Mouse (Mus musculus) heart, adult 11 months (tissue): Measurements from ENCODE around the gene Vmn1r169.
"Not testable (repeated sequence)": the region's sequence is repeated elsewhere in the genome, so short reads cannot be mapped to it uniquely, and the experiment has no call there.

ENCODE experiments used
- DNase-seq: peaks from one replicate; pipeline ENCODE4 v3.0.0; 2022

Gene Vmn1r169

GRCm38 (mm10) chr7:23575226-23575625 lies at the start of gene Vmn1r169:
TSS of gene Vmn1r169 (plus strand) at chr7:23575526.
- not testable (repeated sequence) for DNase-seq

- DNase-seq: not testable (repeated sequence)
Measured at GRCm38 (mm10) chr7:23539432-23539831, 35.9 kb upstream of the Vmn1r169 start, which contains the start of gene Vmn1r168. TSS of gene Vmn1r168 (plus strand) at chr7:23539732.

- not testable (repeated sequence) for DNase-seq
Measured at GRCm38 (mm10) chr7:23605875-23606274, 30.5 kb downstream of the Vmn1r169 start, which contains the start of gene Vmn1r170. TSS of gene Vmn1r170 (plus strand) at chr7:23606175.
